In the genomic region with DNA sequence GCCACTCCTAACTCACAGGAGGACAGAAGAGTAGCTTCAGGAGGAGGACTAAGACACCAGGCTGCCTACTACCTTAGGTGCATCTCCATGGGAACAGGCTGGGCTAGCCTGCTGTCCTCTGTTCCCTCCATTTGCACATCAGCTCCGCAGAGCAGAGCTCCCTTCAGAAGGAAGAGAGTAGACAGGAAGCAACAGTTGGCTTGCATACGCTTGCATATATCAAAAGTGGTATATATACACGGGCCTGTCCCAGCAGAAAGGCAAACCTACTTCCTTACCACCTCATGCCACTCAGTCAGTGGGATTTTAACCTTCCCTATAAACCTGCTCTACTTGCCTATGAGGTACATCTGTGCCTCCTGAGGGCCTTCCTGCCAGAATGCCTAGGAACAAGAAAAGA, we compare ENCODE assay signal across 15 mouse cellular contexts. TPM values are rescaled to one million over a fixed set of nuclear protein-coding genes. Genes with fewer than 3 reads are reported as not detected.
DNase-seq lines count a peak whose midpoint lies in the region; ATAC-seq and TF ChIP-seq lines count a peak whose summit lies in the region.
"Had no signal": no experiment of that assay in that cellular context is flagged by ENCODE, and none has a peak within 500 bp of the region (broad histone marks: within the 10 kb centered on the region; RNA-seq: fewer than 3 reads in every experiment).

No protein-coding gene starts in this region.

- 91% methylated on average over 3 of the region's 3 CpGs for WGBS in forebrain, embryonic 16.5 days

- H3K27me3 ChIP-seq in forebrain, embryonic 16.5 days (replicated peaks; ENCODE audit: control insufficient read depth, insufficient read depth, low read length): no peaks in the 10 kb centered on the region
- H3K27me3 ChIP-seq: embryonic facial prominence, embryonic 15.5 days had no signal

- TF ChIP-seq CTCF in gastrocnemius, adult 2 months (IDR thresholded peaks at IDR 0.05): no peak
- no peak for TF ChIP-seq CTCF in layer of hippocampus, adult 2 months (conservative IDR thresholded peaks at IDR 0.05)

- no peak for ATAC-seq in forebrain, embryonic 16.5 days
- ATAC-seq: forebrain, postnatal 0 days had no signal

- no peak for DNase-seq in gastrocnemius, adult 2 months
- no peak for DNase-seq in gastrocnemius, adult 8-10 months (ENCODE audit: low spot score in 2 of 2)
- DNase-seq in layer of hippocampus, adult 2 months (ENCODE audit: low spot score in 2 of 2): no peak
- no peak for DNase-seq in layer of hippocampus, postnatal 36 days
- peak; percentile 14 for DNase-seq in thymus, postnatal 4 days
- DNase-seq in thymus, postnatal 14 days: no peak
- DNase-seq in testis, postnatal 10 days (ENCODE audit: low spot score): no peak
- DNase-seq: cerebellum, adult 11-12 months; forebrain, postnatal 0 days; gastrocnemius, postnatal 36 days; kidney, postnatal 10 days; thymus, adult 18-20 months had no signal

- no peaks in the 10 kb centered on the region for H3K36me3 ChIP-seq in forebrain, embryonic 16.5 days (ENCODE audit: control insufficient read depth, insufficient read depth)
- H3K36me3 ChIP-seq: embryonic facial prominence, embryonic 15.5 days had no signal

- no peak overlapping the region for H3K9ac ChIP-seq in forebrain, embryonic 16.5 days (replicated peaks; ENCODE audit: low read depth, low read length)
- H3K9ac ChIP-seq: embryonic facial prominence, embryonic 15.5 days; forebrain, postnatal 0 days had no signal

- no peak overlapping the region for H3K4me2 ChIP-seq in forebrain, embryonic 16.5 days (ENCODE audit: low read length)
- H3K4me2 ChIP-seq: embryonic facial prominence, embryonic 15.5 days had no signal

- intact Hi-C loops in gastrocnemius, adult 2 months (cut with DNase I): no loop called here

- H3K4me1 ChIP-seq in forebrain, embryonic 16.5 days (replicated peaks; ENCODE audit: control insufficient read depth, insufficient read depth, low read length): no peaks in the 10 kb centered on the region

- H3K27ac ChIP-seq in gastrocnemius, adult 2 months: 0 out of 2 replicates have a peak overlapping the region, but pooled peaks have one; percentile 13
- H3K27ac ChIP-seq in layer of hippocampus, adult 2 months: peak overlapping the region; percentile 64
- no peak overlapping the region for H3K27ac ChIP-seq in forebrain, embryonic 16.5 days (ENCODE audit: low read length)
- H3K27ac ChIP-seq: embryonic facial prominence, embryonic 15.5 days had no signal

- H3K4me3 ChIP-seq in gastrocnemius, adult 2 months: no peak overlapping the region
- no peak overlapping the region for H3K4me3 ChIP-seq in layer of hippocampus, adult 2 months
- no peak overlapping the region for H3K4me3 ChIP-seq in forebrain, embryonic 16.5 days (replicated peaks; ENCODE audit: low read length)
- H3K4me3 ChIP-seq: embryonic facial prominence, embryonic 15.5 days had no signal

- no peaks in the 10 kb centered on the region for H3K9me3 ChIP-seq in forebrain, embryonic 16.5 days (ENCODE audit: control insufficient read depth, low read length)
- H3K9me3 ChIP-seq: embryonic facial prominence, embryonic 15.5 days had no signal

RNA-seq across cellular contexts. Expression of a gene that starts 9.2 kb away (rescaled TPM):
- total RNA-seq in gastrocnemius, adult 2 months (2021): under 1 TPM; 0.61 to 0.81 TPM
- total RNA-seq in gastrocnemius, adult 8-10 months (2022): under 1 TPM; 0.40 to 0.85 (median 0.70) TPM
- total RNA-seq in layer of hippocampus, adult 2 months (2021): 1 to 10 TPM; 8.1 to 8.9 TPM
- 10 to 100 TPM in 1 of 2 experiments, 1 to 10 TPM in 1; 6.3 to 10.3 TPM for total RNA-seq in layer of hippocampus, postnatal 36 days (2021)
- 3.2 and 4.4 TPM in 2 replicates for polyA plus RNA-seq in forebrain, embryonic 16.5 days (2015; fragmentation: Nextera tagmentation; extraction: Ambion mirVana)
- total RNA-seq: common myeloid progenitor, adult 5-6 weeks had no signal
